Mouse (Mus musculus) midbrain, embryonic 11.5 days (tissue): ENCODE data around the gene Pnpla8. TPM values are rescaled to one million over a fixed set of nuclear protein-coding genes. Genes with fewer than 3 reads are reported as not detected.

ENCODE experiments used
- ATAC-seq: fragments of 200-750 bp; cut with Nextera tagmentation; 2 replicates; pipeline ENCODE4 v1.8.0; 2017; ENCODE audit warnings: moderate TSS enrichment, moderate library complexity; ENCODE audit not compliant: low FRiP score
- DNase-seq: peaks from one replicate; pipeline ENCODE4 v3.0.0; 2015; ENCODE audit warnings: low spot score; ENCODE audit errors: missing footprints
- H3K27ac ChIP-seq: fragments of 300-500 bp; sonication (generic); 2 replicates; pipeline ENCODE4 v1.5.1; 2014; ENCODE audit warnings: low read depth, low read length
- H3K27me3 ChIP-seq: fragments of 300-500 bp; sonication (generic); 2 replicates; pipeline ENCODE4 v1.6.1; 2014; ENCODE audit warnings: mild to moderate bottlenecking, low read length, moderate library complexity, mixed read lengths; ENCODE audit not compliant: control insufficient read depth, insufficient read depth
- H3K36me3 ChIP-seq: fragments of 300-500 bp; sonication (generic); 2 replicates; pipeline ENCODE4 v1.6.1; 2014; ENCODE audit warnings: mild to moderate bottlenecking, low read length, moderate library complexity, mixed read lengths; ENCODE audit not compliant: control insufficient read depth, insufficient read depth
- H3K4me1 ChIP-seq: fragments of 300-500 bp; sonication (generic); 2 replicates; pipeline ENCODE4 v1.6.1; 2014; ENCODE audit warnings: low read length; ENCODE audit not compliant: control insufficient read depth, insufficient read depth
- H3K4me2 ChIP-seq: fragments of 300-500 bp; sonication (generic); 2 replicates; pipeline ENCODE4 v1.6.1; 2014; ENCODE audit warnings: mild to moderate bottlenecking, moderate library complexity
- H3K4me3 ChIP-seq: fragments of 300-500 bp; sonication (generic); 2 replicates; pipeline ENCODE4 v1.5.1; 2014; ENCODE audit warnings: low read depth, low read length
- H3K9ac ChIP-seq: fragments of 300-500 bp; sonication (generic); 2 replicates; pipeline ENCODE4 v1.6.1; 2014; ENCODE audit warnings: low read length
- H3K9me3 ChIP-seq: fragments of 300-500 bp; sonication (generic); 2 replicates; pipeline ENCODE4 v1.6.1; 2016; ENCODE audit warnings: low read length; ENCODE audit not compliant: control insufficient read depth
- WGBS: fragments of 180-500 bp; shearing (Covaris S2); extraction: QIAGEN DNeasy Blood & Tissue Kit; methylation state at CpG from one replicate; pipeline ENCODE4 v1.1.7; 2014; 5-methylcytosine and 5-hydroxymethylcytosine counted together
- polyA plus RNA-seq: library from polyadenylated mRNA; unstranded; fragments of >200 nt; fragmentation: Nextera tagmentation; extraction: Ambion mirVana; gene quantifications from 2 replicates; pipeline ENCODE4 v1.2.1, GENCODE M21; 2014

Gene Pnpla8
- polyA plus RNA-seq, 1 experiment from 2014 or later, result 95.6 TPM

GRCm38 (mm10) chr12:44329316-44330215, 108.4 kb downstream of the Pnpla8 start:
- Histone ChIP-seq H3K4me3 (peak overlapping the region; percentile 75), H3K4me1 (peaks cover 10% of the 10 kb centered on the region; the same call in 1 of the 2 replicates), H3K27ac (peak overlapping the region; percentile 89), H3K9ac (peak overlapping the region; percentile 86), H3K9me3 (no peaks in the 10 kb centered on the region), H3K36me3 (no peaks in the 10 kb centered on the region), H3K4me2 (peak overlapping the region; percentile 95), H3K27me3 (no peaks in the 10 kb centered on the region; the same call in 1 of the 2 replicates)
- under 1% methylated on average over 61 of the region's 61 CpGs for WGBS
- DNase-seq (peak; percentile 95), ATAC-seq (peak; percentile 69)

GRCm38 (mm10) chr12:44330216-44330719, 109.1 kb downstream of the Pnpla8 start:
- H3K4me1 ChIP-seq, result peaks cover 10% of the 10 kb centered on the region; the same call in 1 of the 2 replicates
- under 1% methylated on average over 9 of the region's 9 CpGs for WGBS
- H3K27me3 ChIP-seq, result no peaks in the 10 kb centered on the region; the same call in 1 of the 2 replicates

GRCm38 (mm10) chr12:44337136-44337640, 116.0 kb downstream of the Pnpla8 start:
- Histone ChIP-seq H3K27ac (no peak overlapping the region), H3K9me3 (no peaks in the 10 kb centered on the region), H3K36me3 (no peaks in the 10 kb centered on the region), H3K4me2 (no peak overlapping the region), H3K4me1 (peaks cover 18% of the 10 kb centered on the region), H3K9ac (no peak overlapping the region), H3K27me3 (no peaks in the 10 kb centered on the region), H3K4me3 (no peak overlapping the region)
- no peak for ATAC-seq
- 83% methylated on average over 2 of the region's 2 CpGs for WGBS
- peak; percentile 81 for DNase-seq

More at GRCm38 (mm10) chr12:44330216-44330719, 109.1 kb downstream of the Pnpla8 start:
- peak; percentile 2; the same call in 1 of the 2 replicates for ATAC-seq
- peak overlapping the region; percentile 86 for H3K9ac ChIP-seq
- DNase-seq, result peak; percentile 94
- H3K27ac ChIP-seq, result peak overlapping the region; percentile 89
- no peaks in the 10 kb centered on the region for H3K9me3 ChIP-seq
- H3K36me3 ChIP-seq, result no peaks in the 10 kb centered on the region
- peak overlapping the region; percentile 75 for H3K4me3 ChIP-seq
- H3K4me2 ChIP-seq, result peak overlapping the region; percentile 95

- peaks cover 23% of the 10 kb centered on the region for H3K4me1 ChIP-seq
- H3K27me3 ChIP-seq, result no peaks in the 10 kb centered on the region
- peak overlapping the region; percentile 53 for H3K9ac ChIP-seq
- H3K36me3 ChIP-seq, result no peaks in the 10 kb centered on the region
- no peak overlapping the region for H3K4me3 ChIP-seq
- peak overlapping the region; percentile 88 for H3K27ac ChIP-seq
- WGBS, result 14% methylated on average over 8 of the region's 8 CpGs
- H3K4me2 ChIP-seq, result peak overlapping the region; percentile 42
- H3K9me3 ChIP-seq, result no peaks in the 10 kb centered on the region
- ATAC-seq, result peak; percentile 94
- DNase-seq, result peak; percentile 94
Observed at GRCm38 (mm10) chr12:44338195-44338622, 117.0 kb downstream of the Pnpla8 start.

- Histone ChIP-seq H3K4me3 (no peak overlapping the region), H3K9ac (no peak overlapping the region), H3K36me3 (no peaks in the 10 kb centered on the region), H3K27me3 (no peaks in the 10 kb centered on the region), H3K4me2 (no peak overlapping the region), H3K27ac (no peak overlapping the region), H3K4me1 (peaks cover 19% of the 10 kb centered on the region; the same call in 1 of the 2 replicates), H3K9me3 (no peaks in the 10 kb centered on the region)
- DNase-seq (no peak), ATAC-seq (peak; percentile 59; the same call in 1 of the 2 replicates)
- WGBS, result 77% methylated on average over 6 of the region's 6 CpGs
Observed at GRCm38 (mm10) chr12:44344075-44344474, 122.9 kb downstream of the Pnpla8 start.

GRCm38 (mm10) chr12:44345251-44345650, 124.1 kb downstream of the Pnpla8 start:
- Histone ChIP-seq H3K27me3 (no peaks in the 10 kb centered on the region), H3K4me2 (no peak overlapping the region), H3K36me3 (no peaks in the 10 kb centered on the region), H3K9ac (no peak overlapping the region), H3K4me3 (no peak overlapping the region), H3K4me1 (peaks cover 16% of the 10 kb centered on the region; the same call in 1 of the 2 replicates), H3K27ac (no peak overlapping the region), H3K9me3 (no peaks in the 10 kb centered on the region)
- DNase-seq (no peak), ATAC-seq (no peak)
- 48% methylated on average over 5 of the region's 5 CpGs for WGBS

GRCm38 (mm10) chr12:44346143-44346542, 125.0 kb downstream of the Pnpla8 start:
- no peak overlapping the region for H3K9ac ChIP-seq
- H3K27ac ChIP-seq, result no peak overlapping the region
- 82% methylated on average over 3 of the region's 3 CpGs for WGBS
- H3K27me3 ChIP-seq, result no peaks in the 10 kb centered on the region
- no peak for DNase-seq
- no peaks in the 10 kb centered on the region for H3K36me3 ChIP-seq
- H3K4me1 ChIP-seq, result peaks cover 16% of the 10 kb centered on the region; the same call in 1 of the 2 replicates
- H3K4me2 ChIP-seq, result no peak overlapping the region
- ATAC-seq, result no peak
- H3K9me3 ChIP-seq, result no peaks in the 10 kb centered on the region
- no peak overlapping the region for H3K4me3 ChIP-seq

- ATAC-seq (no peak), DNase-seq (no peak)
- peaks cover 3% of the 10 kb centered on the region for H3K4me1 ChIP-seq
- H3K9ac ChIP-seq, result no peak overlapping the region
- no peaks in the 10 kb centered on the region for H3K9me3 ChIP-seq
- no peaks in the 10 kb centered on the region for H3K36me3 ChIP-seq
- whole genome bisulfite sequencing, result 93% methylated on average over 4 of the region's 4 CpGs
- no peak overlapping the region for H3K4me3 ChIP-seq
- H3K4me2 ChIP-seq, result no peak overlapping the region
- no peak overlapping the region for H3K27ac ChIP-seq
- H3K27me3 ChIP-seq, result no peaks in the 10 kb centered on the region; the same call in 1 of the 2 replicates
Observed at GRCm38 (mm10) chr12:44355116-44355515, 133.9 kb downstream of the Pnpla8 start.

GRCm38 (mm10) chr12:44357460-44357859, 136.3 kb downstream of the Pnpla8 start:
- H3K4me2 ChIP-seq, result no peak overlapping the region
- no peaks in the 10 kb centered on the region for H3K36me3 ChIP-seq
- no peak overlapping the region for H3K9ac ChIP-seq
- no peak overlapping the region for H3K27ac ChIP-seq
- H3K4me1 ChIP-seq, result peaks cover 3% of the 10 kb centered on the region
- DNase-seq, result no peak
- no peaks in the 10 kb centered on the region; the same call in 1 of the 2 replicates for H3K27me3 ChIP-seq
- H3K9me3 ChIP-seq, result no peaks in the 10 kb centered on the region
- 5% methylated on average over 3 of the region's 3 CpGs for WGBS
- H3K4me3 ChIP-seq, result no peak overlapping the region
- ATAC-seq, result peak; percentile 73
